Mouse (Mus musculus) forebrain, embryonic 15.5 days (tissue): ENCODE measurements at regions not wholly inside any gene's neighbourhood (a gene's known extent, or its start where the extent isn't known, plus 50 kb on each side); places are given as distances from the start of the nearest gene placed in this dataset.

Experiments used
- ATAC-seq: fragments of 200-750 bp; cut with Nextera tagmentation; replicated peaks from 2 replicates; pipeline ENCODE4 v1.8.0; 2017; ENCODE audit warnings: mild to moderate bottlenecking, moderate TSS enrichment, moderate library complexity
- H3K27ac ChIP-seq: fragments of 300-500 bp; sonication (generic); replicated peaks from 2 replicates; pipeline ENCODE4 v1.5.1; 2015; ENCODE audit warnings: mild to moderate bottlenecking, inconsistent platforms
- H3K27me3 ChIP-seq: fragments of 300-500 bp; sonication (generic); 2 replicates; pipeline ENCODE4 v1.6.1; 2015; ENCODE audit warnings: inconsistent platforms
- H3K36me3 ChIP-seq: fragments of 300-500 bp; sonication (generic); 2 replicates; pipeline ENCODE4 v1.6.1; 2015; ENCODE audit warnings: mild to moderate bottlenecking, inconsistent platforms
- H3K4me1 ChIP-seq: fragments of 300-500 bp; sonication (generic); 2 replicates; pipeline ENCODE4 v1.6.1; 2015; ENCODE audit warnings: inconsistent platforms
- H3K4me2 ChIP-seq: fragments of 300-500 bp; sonication (generic); replicated peaks from 2 replicates; pipeline ENCODE4 v1.6.1; 2015; ENCODE audit warnings: mild to moderate bottlenecking, inconsistent platforms
- H3K4me3 ChIP-seq: fragments of 300-500 bp; sonication (generic); 2 replicates; pipeline ENCODE4 v1.5.1; 2015; ENCODE audit warnings: mild to moderate bottlenecking, inconsistent platforms
- H3K9ac ChIP-seq: fragments of 300-500 bp; sonication (generic); replicated peaks from 2 replicates; pipeline ENCODE4 v1.6.1; 2015; ENCODE audit warnings: mild to moderate bottlenecking, inconsistent platforms
- H3K9me3 ChIP-seq: fragments of 300-500 bp; sonication (generic); 2 replicates; pipeline ENCODE4 v1.6.1; 2016; ENCODE audit warnings: inconsistent platforms
- WGBS: fragments of 180-500 bp; shearing (Covaris S2); methylation state at CpG from one replicate; pipeline ENCODE4 v1.1.7; 2015; ENCODE audit warnings: mixed read lengths; 5-methylcytosine and 5-hydroxymethylcytosine counted together

DNA sequence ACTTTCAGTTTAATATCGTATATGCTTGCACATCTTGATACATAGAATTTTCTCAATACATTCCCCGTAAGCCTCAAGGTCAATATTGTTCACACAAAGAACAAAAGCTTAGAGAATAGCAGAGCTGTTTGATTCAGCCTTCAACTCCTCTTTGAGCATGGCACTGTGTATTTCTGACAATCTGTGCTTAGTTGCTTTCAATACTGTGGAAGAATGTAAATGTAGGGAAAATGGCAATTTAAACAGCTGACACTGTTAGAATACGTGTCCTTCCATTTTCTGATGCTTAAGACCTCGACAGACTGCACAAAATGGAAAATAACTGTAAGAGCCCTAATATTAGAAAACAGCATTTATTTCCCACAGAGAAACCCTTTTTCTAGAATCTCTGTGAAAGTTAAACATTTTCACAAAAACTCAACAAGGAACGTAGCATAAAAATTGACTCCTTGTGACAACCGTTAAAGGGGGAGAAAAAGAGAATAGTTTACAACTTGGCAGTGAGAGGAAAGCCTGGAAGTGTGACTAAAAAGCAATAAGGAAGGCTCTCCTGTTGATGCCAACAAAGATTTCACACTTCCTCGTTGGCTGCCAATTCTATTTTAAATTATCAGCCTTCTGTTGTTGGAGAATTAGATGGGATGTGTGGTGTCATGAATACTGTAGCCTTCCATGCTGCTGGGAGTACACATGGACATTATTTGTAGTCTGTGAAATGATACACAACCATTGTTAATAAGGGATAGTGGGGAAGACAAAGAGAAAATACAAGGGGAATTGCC lies 297.9 kb downstream of the AI429214 start:
- 59% methylated on average over 7 of the region's 7 CpGs for WGBS
- ATAC-seq: peak; percentile 81
- Histone ChIP-seq H3K27ac (no peak overlapping the region), H3K36me3 (no peaks in the 10 kb centered on the region), H3K9me3 (no peaks in the 10 kb centered on the region), H3K4me2 (no peak overlapping the region), H3K4me3 (no peak overlapping the region), H3K9ac (no peak overlapping the region), H3K27me3 (no peaks in the 10 kb centered on the region), H3K4me1 (0 out of 2 replicates have a peak, but pooled peaks cover 6% of the 10 kb centered on the region)
